Mouse (Mus musculus): ENCODE results near the gene Zbtb5. TPM values are rescaled to one million over a fixed set of nuclear protein-coding genes. Genes with fewer than 3 reads are reported as not detected.

The Zbtb5 gene
- polyA plus RNA-seq, 1 experiment from 2014 or later: 22.8 TPM

GRCm38 (mm10) chr4:45036048-45036447, 23.8 kb upstream of the Zbtb5 start:
- Histone ChIP-seq H3K4me1 (no peaks in the 10 kb centered on the region), H3K27me3 (no peaks in the 10 kb centered on the region), H3K27ac (no peak overlapping the region), H3K4me3 (no peak overlapping the region), H3K4me2 (no peak overlapping the region), H3K9me3 (no peaks in the 10 kb centered on the region), H3K9ac (no peak overlapping the region), H3K36me3 (peaks cover 72% of the 10 kb centered on the region)
- ATAC-seq (ENCODE audit: insufficient number of reproducible peaks, low FRiP score, low TSS enrichment, low read depth): no peak
- 90% methylated on average over 10 of the region's 10 CpGs for WGBS

- Histone ChIP-seq H3K27ac (no peak overlapping the region), H3K27me3 (no peaks in the 10 kb centered on the region), H3K4me2 (no peak overlapping the region), H3K4me3 (no peak overlapping the region), H3K9me3 (no peaks in the 10 kb centered on the region), H3K9ac (no peak overlapping the region), H3K4me1 (no peaks in the 10 kb centered on the region), H3K36me3 (peaks cover 72% of the 10 kb centered on the region)
- 71% methylated on average over 16 of the region's 16 CpGs for WGBS
- ATAC-seq (ENCODE audit: insufficient number of reproducible peaks, low FRiP score, low TSS enrichment, low read depth): no peak
These were observed 22.7 kb upstream of the Zbtb5 start for GRCm38 (mm10) chr4:45034693-45035628.

- H3K4me2 ChIP-seq: no peak overlapping the region
- H3K9me3 ChIP-seq: no peaks in the 10 kb centered on the region
- H3K36me3 ChIP-seq: peaks cover 76% of the 10 kb centered on the region
- no peaks in the 10 kb centered on the region for H3K4me1 ChIP-seq
- no peak overlapping the region for H3K9ac ChIP-seq
- 88% methylated on average over 9 of the region's 9 CpGs for WGBS
- no peak overlapping the region for H3K4me3 ChIP-seq
- H3K27me3 ChIP-seq: no peaks in the 10 kb centered on the region
- ATAC-seq (ENCODE audit: insufficient number of reproducible peaks, low FRiP score, low TSS enrichment, low read depth): no peak
- H3K27ac ChIP-seq: no peak overlapping the region
These were observed 20.4 kb upstream of the Zbtb5 start for GRCm38 (mm10) chr4:45032586-45032985.

GRCm38 (mm10) chr4:45026459-45026858, 14.2 kb upstream of the Zbtb5 start:
- ATAC-seq (ENCODE audit: insufficient number of reproducible peaks, low FRiP score, low TSS enrichment, low read depth): no peak
- Histone ChIP-seq H3K9ac (no peak overlapping the region), H3K4me1 (no peaks in the 10 kb centered on the region), H3K4me3 (no peak overlapping the region), H3K36me3 (peaks cover 68% of the 10 kb centered on the region), H3K27me3 (no peaks in the 10 kb centered on the region), H3K27ac (no peak overlapping the region), H3K9me3 (no peaks in the 10 kb centered on the region), H3K4me2 (no peak overlapping the region)
- WGBS: 96% methylated on average over 4 of the region's 4 CpGs

GRCm38 (mm10) chr4:45019009-45019408, 6.8 kb upstream of the Zbtb5 start:
- Histone ChIP-seq H3K4me1 (peaks cover 15% of the 10 kb centered on the region), H3K27ac (no peak overlapping the region), H3K4me3 (peak overlapping the region; percentile 59), H3K9me3 (no peaks in the 10 kb centered on the region), H3K36me3 (0 out of 2 replicates have a peak, but pooled peaks cover 13% of the 10 kb centered on the region), H3K9ac (peak overlapping the region; percentile 37), H3K27me3 (no peaks in the 10 kb centered on the region), H3K4me2 (peak overlapping the region; percentile 91)
- WGBS: 2% methylated on average over 14 of the region's 14 CpGs
- ATAC-seq (ENCODE audit: insufficient number of reproducible peaks, low FRiP score, low TSS enrichment, low read depth): no peak

- WGBS: under 1% methylated on average over 29 of the region's 29 CpGs
- Histone ChIP-seq H3K36me3 (0 out of 2 replicates have a peak, but pooled peaks cover 13% of the 10 kb centered on the region), H3K4me3 (peak within 1 kb of the TSS; percentile 59), H3K4me2 (peak within 1 kb of the TSS; percentile 91), H3K27me3 (no peaks in the 10 kb centered on the region), H3K4me1 (peaks cover 19% of the 10 kb centered on the region), H3K27ac (no peak within 1 kb of the TSS), H3K9ac (peak within 1 kb of the TSS; percentile 37), H3K9me3 (no peaks in the 10 kb centered on the region)
- peak; percentile 73 for ATAC-seq (ENCODE audit: insufficient number of reproducible peaks, low FRiP score, low TSS enrichment, low read depth)
These were observed 6.3 kb upstream of the Zbtb5 start, which contains the start of gene Polr1e for GRCm38 (mm10) chr4:45018452-45018980. Gene Polr1e, plus strand, starts transcription at chr4:45018583.

- Histone ChIP-seq H3K9me3 (no peaks in the 10 kb centered on the region), H3K9ac (no peak overlapping the region), H3K27ac (no peak overlapping the region), H3K4me3 (no peak overlapping the region), H3K36me3 (no peaks in the 10 kb centered on the region), H3K27me3 (no peaks in the 10 kb centered on the region), H3K4me1 (peaks cover 27% of the 10 kb centered on the region), H3K4me2 (no peak overlapping the region)
- WGBS: 10% methylated on average over 3 of the region's 3 CpGs
- no peak for ATAC-seq (ENCODE audit: insufficient number of reproducible peaks, low FRiP score, low TSS enrichment, low read depth)
These were observed 3.4 kb upstream of the Zbtb5 start for GRCm38 (mm10) chr4:45015615-45016014.

- Histone ChIP-seq H3K4me1 (peaks cover 22% of the 10 kb centered on the region), H3K4me2 (peak overlapping the region; percentile 60), H3K9ac (peak overlapping the region; percentile 50; the same call in 1 of the 2 replicates), H3K9me3 (no peaks in the 10 kb centered on the region), H3K27me3 (no peaks in the 10 kb centered on the region), H3K4me3 (peak overlapping the region; percentile 81), H3K36me3 (no peaks in the 10 kb centered on the region), H3K27ac (no peak overlapping the region)
- ATAC-seq (ENCODE audit: insufficient number of reproducible peaks, low FRiP score, low TSS enrichment, low read depth): no peak
- WGBS: 2% methylated on average over 2 of the region's 2 CpGs
These were observed 1.3 kb upstream of the Zbtb5 start for GRCm38 (mm10) chr4:45013537-45013936.

GRCm38 (mm10) chr4:45013031-45013431, 819 bp upstream of the Zbtb5 start:
- Histone ChIP-seq H3K36me3 (no peaks in the 10 kb centered on the region), H3K27me3 (no peaks in the 10 kb centered on the region), H3K4me1 (peaks cover 22% of the 10 kb centered on the region), H3K4me3 (peak overlapping the region; percentile 81), H3K27ac (peak overlapping the region; percentile 82), H3K9me3 (no peaks in the 10 kb centered on the region), H3K9ac (peak overlapping the region; percentile 50), H3K4me2 (peak overlapping the region; percentile 60)
- 1% methylated on average over 13 of the region's 13 CpGs for WGBS
- ATAC-seq (ENCODE audit: insufficient number of reproducible peaks, low FRiP score, low TSS enrichment, low read depth): no peak

- under 1% methylated on average over 31 of the region's 31 CpGs for WGBS
- H3K4me2 ChIP-seq: peak overlapping the region; percentile 62
- H3K4me3 ChIP-seq: peak overlapping the region; percentile 81
- H3K27ac ChIP-seq: peak overlapping the region; percentile 97
- H3K9ac ChIP-seq: peak overlapping the region; percentile 90
- no peaks in the 10 kb centered on the region for H3K36me3 ChIP-seq
- no peaks in the 10 kb centered on the region for H3K27me3 ChIP-seq
- H3K9me3 ChIP-seq: no peaks in the 10 kb centered on the region
- peak; percentile 62 for ATAC-seq (ENCODE audit: insufficient number of reproducible peaks, low FRiP score, low TSS enrichment, low read depth)
- peaks cover 22% of the 10 kb centered on the region for H3K4me1 ChIP-seq
These were observed 569 bp downstream of the Zbtb5 start for GRCm38 (mm10) chr4:45011581-45012104.

GRCm38 (mm10) chr4:45010806-45011415, 1.3 kb downstream of the Zbtb5 start:
- WGBS: 8% methylated on average over 11 of the region's 11 CpGs
- H3K4me2 ChIP-seq: peak overlapping the region; percentile 62
- H3K9me3 ChIP-seq: no peaks in the 10 kb centered on the region
- peak overlapping the region; percentile 81 for H3K4me3 ChIP-seq
- no peak for ATAC-seq (ENCODE audit: insufficient number of reproducible peaks, low FRiP score, low TSS enrichment, low read depth)
- peak overlapping the region; percentile 97; the same call in 1 of the 2 replicates for H3K27ac ChIP-seq
- peaks cover 22% of the 10 kb centered on the region for H3K4me1 ChIP-seq
- no peaks in the 10 kb centered on the region for H3K36me3 ChIP-seq
- peak overlapping the region; percentile 90 for H3K9ac ChIP-seq
- H3K27me3 ChIP-seq: no peaks in the 10 kb centered on the region
